Mouse (Mus musculus) gastrocnemius, postnatal 14 days (tissue): ENCODE results near the gene Lgals3. TPM values are rescaled to one million over a fixed set of nuclear protein-coding genes. Genes with fewer than 3 reads are reported as not detected.

Experiments
- DNase-seq: peaks from one replicate; pipeline ENCODE4 v3.0.0; 2021; ENCODE audit warnings: mixed read lengths
- intact Hi-C: fragments of 180-260 bp; cut with DNase I; formaldehyde crosslinking; loops from one replicate; pipeline ENCODE4 v1.15.1; 2025; ENCODE audit warnings: low total_unique reads
- total RNA-seq, 2 experiments: library from RNA; stranded (reverse); gene quantifications; 2 replicates each; pipeline ENCODE4 v1.2.3; 2021

Gene Lgals3
- total RNA-seq, 2 experiments from 2014 or later: 2.9 to 4.3 TPM

DNA sequence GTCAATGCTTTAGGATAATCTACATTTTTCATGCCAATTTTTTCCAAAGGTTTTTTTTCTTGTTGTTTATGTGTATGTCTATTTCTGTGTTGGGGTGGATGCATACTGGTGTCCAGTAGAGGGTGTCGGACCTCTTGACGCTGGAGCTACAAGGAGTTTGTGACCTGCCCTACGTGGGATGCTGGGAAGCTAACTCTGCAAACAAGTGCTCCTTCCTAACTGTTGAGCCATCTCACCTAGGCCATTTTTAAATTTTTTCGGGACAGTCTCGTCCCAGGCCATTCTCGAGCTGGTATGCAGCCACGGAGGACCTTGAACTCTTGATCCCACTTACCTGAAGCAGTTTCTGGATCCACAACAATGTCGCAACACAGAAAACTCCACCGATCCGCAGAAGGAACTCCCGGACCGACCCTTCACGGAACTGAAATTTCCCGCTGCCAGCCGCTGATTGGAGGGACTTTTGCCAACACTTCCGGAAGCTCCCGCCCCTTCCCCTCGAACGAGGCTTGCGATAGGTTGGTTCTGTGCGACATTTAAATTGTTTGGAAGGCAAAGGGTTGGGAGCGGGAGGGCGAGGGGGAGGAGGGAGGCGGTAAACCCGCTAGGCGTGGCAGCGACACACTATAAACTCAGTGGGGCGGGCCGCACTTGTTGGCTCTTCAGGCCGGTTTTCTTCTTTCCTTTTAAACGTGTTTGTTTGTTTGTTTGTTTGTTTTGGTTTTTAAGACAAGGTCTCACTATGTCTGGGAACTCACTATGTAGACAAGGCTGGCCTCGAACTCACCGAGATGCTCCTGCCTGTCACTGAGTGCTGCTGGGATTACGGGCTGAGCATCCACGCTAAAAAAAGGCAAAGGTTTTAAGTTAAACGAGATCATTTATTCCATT lies 50.5 kb downstream of the Lgals3 start, which contains the start of gene Dlgap5:
TSS of gene Dlgap5 (minus strand) at position 633 of the 891 bp plus-strand sequence.
- intact Hi-C loops: no loop called here

DNA sequence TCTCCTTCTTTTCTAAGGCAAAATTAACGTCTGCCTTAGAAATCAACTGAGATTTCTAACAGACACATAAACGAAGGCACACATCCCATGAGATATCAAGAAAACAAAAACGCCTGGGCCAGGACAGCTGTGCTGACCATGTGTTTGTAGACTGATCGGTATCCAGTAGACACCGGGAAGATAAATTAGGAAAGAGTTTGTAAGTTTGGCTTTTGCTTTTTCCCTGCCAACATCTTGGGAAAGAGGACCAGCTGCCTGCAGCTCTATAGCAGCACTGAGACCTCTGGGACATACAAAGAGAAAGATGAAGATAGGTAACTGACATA lies 51.1 kb downstream of the Lgals3 start:
- DNase-seq: no peak
- intact Hi-C loops: no loop called here

More for the DNA sequence above, 50.5 kb downstream of the Lgals3 start, which contains the start of gene Dlgap5:
- peak; percentile 89 for DNase-seq

GRCm38 (mm10) chr14:47419034-47419625 lies 51.6 kb downstream of the Lgals3 start:
- DNase-seq: no peak
- intact Hi-C loops: no loop called here

GRCm38 (mm10) chr14:47419723-47420276 lies 52.2 kb downstream of the Lgals3 start:
- intact Hi-C loops: no loop called here

GRCm38 (mm10) chr14:47421606-47422005 lies 54.1 kb downstream of the Lgals3 start:
- intact Hi-C loops: no loop called here
- DNase-seq: no peak

More at GRCm38 (mm10) chr14:47419723-47420276, 52.2 kb downstream of the Lgals3 start:
- no peak for DNase-seq

DNA sequence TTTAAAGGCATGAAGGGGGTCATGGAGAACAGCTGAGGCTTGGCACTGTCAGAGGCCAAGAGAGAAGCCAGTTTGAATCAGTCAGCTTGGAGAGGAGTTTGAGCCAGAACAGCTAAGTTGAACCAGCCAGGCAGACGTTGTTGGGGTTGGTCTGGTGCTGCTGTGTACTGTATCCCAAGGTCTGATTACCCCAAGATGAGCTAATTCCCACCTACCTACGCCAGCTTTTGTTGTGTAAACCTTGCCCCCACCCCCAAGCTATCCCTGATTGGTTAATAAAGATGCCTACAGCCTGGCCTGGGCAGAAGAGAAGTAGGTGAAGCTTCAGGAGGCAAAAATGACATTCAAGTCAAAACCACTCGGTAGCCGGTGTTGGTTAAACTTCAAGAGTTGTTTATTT lies 54.9 kb downstream of the Lgals3 start:
- DNase-seq: no peak
- intact Hi-C loops: no loop called here

DNA sequence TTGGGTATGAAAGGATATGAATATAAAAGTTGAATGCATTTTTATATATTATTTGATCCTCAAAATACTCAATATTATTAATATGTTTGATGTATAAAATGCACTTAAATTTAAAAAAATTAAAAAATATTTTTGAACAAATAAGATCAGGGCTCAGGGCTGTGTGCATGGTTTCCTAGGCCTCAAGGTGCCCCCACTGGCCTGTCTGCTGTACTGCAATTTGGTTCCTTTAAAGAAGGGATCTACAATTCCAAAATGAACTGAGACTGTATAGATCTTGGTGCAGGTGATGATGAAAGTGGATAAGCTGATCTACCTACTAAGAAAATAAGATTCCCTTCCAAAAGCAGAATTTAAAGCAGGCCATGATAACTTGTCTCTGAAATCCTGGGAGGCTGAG lies 65.4 kb downstream of the Lgals3 start:
- intact Hi-C loops: no loop called here
- DNase-seq: no peak

Other genes with a start within 250 kb of the Lgals3 start
- gene Gch1, start 178.3 kb upstream of the Lgals3 start, total RNA-seq: 1 to 10 TPM; 1.7 to 1.8 TPM
- 1 to 10 TPM; 1.1 to 1.3 TPM for gene Wdhd1, start 90.9 kb upstream of the Lgals3 start, total RNA-seq
- gene Socs4, start 90.8 kb upstream of the Lgals3 start, total RNA-seq: 1 to 10 TPM; 7.3 to 7.4 TPM
- gene Mapk1ip1l, start 69.5 kb upstream of the Lgals3 start, total RNA-seq: 10 to 100 TPM; 28.6 to 31.9 TPM
- 1 to 10 TPM; 2.3 to 3.6 TPM for gene Dlgap5, start 50.7 kb downstream of the Lgals3 start, total RNA-seq
- 10 to 100 TPM; 10.5 to 11.2 TPM for gene Fbxo34, start 82.7 kb downstream of the Lgals3 start, total RNA-seq
- 1 to 10 TPM; 5.0 to 7.8 TPM for gene Atg14, start 202.9 kb downstream of the Lgals3 start, total RNA-seq